Mouse (Mus musculus) hematopoietic stem cell, adult 5-6 weeks (primary cell): Measurements from ENCODE around the gene Nhej1. TPM values are rescaled to one million over a fixed set of nuclear protein-coding genes. Genes with fewer than 3 reads are reported as not detected.

ENCODE experiments used
- total RNA-seq: library from RNA; stranded (forward); fragments of 172-1452, 232-1000 nt; gene quantifications from 2 replicates; pipeline ENCODE4 v1.2.3, GENCODE M21; 2017

Gene Nhej1
- total RNA-seq, 1 experiment from 2014 or later: 6.5 TPM

Other genes starting within 250 kb of the Nhej1 start
- gene Fev, start 239.8 kb downstream of the Nhej1 start, total RNA-seq: not detected in 2 replicates
- not detected in 2 replicates for gene Cryba2, start 232.1 kb downstream of the Nhej1 start, total RNA-seq
- not detected in 2 replicates for gene Cfap65, start 189.6 kb downstream of the Nhej1 start, total RNA-seq
- not detected in 2 replicates for gene Ihh, start 173.5 kb downstream of the Nhej1 start, total RNA-seq
- gene Slc23a3, start 8.7 kb upstream of the Nhej1 start, total RNA-seq: not detected in 2 replicates
- 37.5 and 44.3 TPM in 2 replicates for gene Cnppd1, start 17.5 kb upstream of the Nhej1 start, total RNA-seq
- 43.2 and 60.9 TPM in 2 replicates for gene Retreg2, start 17.6 kb upstream of the Nhej1 start, total RNA-seq
- 38.0 and 43.7 TPM in 2 replicates for gene Zfand2b, start 43.4 kb upstream of the Nhej1 start, total RNA-seq
- 3.4 and 6.2 TPM in 2 replicates for gene Abcb6, start 55.2 kb upstream of the Nhej1 start, total RNA-seq
- 33.5 and 34.6 TPM in 2 replicates for gene Ankzf1, start 67.0 kb upstream of the Nhej1 start, total RNA-seq
- 7.5 and 11.1 TPM in 2 replicates for gene Atg9a, start 67.0 kb upstream of the Nhej1 start, total RNA-seq
- gene Glb1l, start 85.6 kb upstream of the Nhej1 start, total RNA-seq: 13.3 and 23.6 TPM in 2 replicates
- gene Stk16, start 85.6 kb upstream of the Nhej1 start, total RNA-seq: 79.1 and 86.0 TPM in 2 replicates
- 133 and 166 TPM in 2 replicates for gene Tuba4a, start 94.7 kb upstream of the Nhej1 start, total RNA-seq
- 2.6 TPM in 1 of 2 replicates, not detected in the other for gene A630095N17Rik, start 106.9 kb upstream of the Nhej1 start, total RNA-seq
- 12.5 and 15.4 TPM in 2 replicates for gene Dnajb2, start 111.2 kb upstream of the Nhej1 start, total RNA-seq
- gene Ptprn, start 139.3 kb upstream of the Nhej1 start, total RNA-seq: not detected in 2 replicates
- not detected in 2 replicates for gene Resp18, start 153.2 kb upstream of the Nhej1 start, total RNA-seq
- 39.8 and 43.1 TPM in 2 replicates for gene Dnpep, start 192.8 kb upstream of the Nhej1 start, total RNA-seq
- gene Des, start 235.1 kb upstream of the Nhej1 start, total RNA-seq: not detected in 2 replicates